Mouse (Mus musculus) granulocyte monocyte progenitor cell, adult 5-6 weeks (primary cell): ENCODE measurements at regions not wholly inside any gene's neighbourhood (a gene's known extent, or its start where the extent isn't known, plus 50 kb on each side); places are given as distances from the start of the nearest gene placed in this dataset.
A peak's percentile ranks its signal among the peaks of the same experiment; 100 is the strongest.

Experiments
- ATAC-seq: replicated peaks from 2 replicates; pipeline ENCODE4 v1.8.0; 2016; ENCODE audit warnings: mild to moderate bottlenecking, moderate TSS enrichment, inconsistent platforms; ENCODE audit not compliant: poor library complexity, severe bottlenecking

- ATAC-seq, result no peak
These were observed 205.2 kb upstream of the Ppp2r2d start for GRCm38 (mm10) chr7:138640492-138641165.

- no peak for ATAC-seq
These were observed 206.3 kb upstream of the Ppp2r2d start for GRCm38 (mm10) chr7:138639541-138639940.

GRCm38 (mm10) chr7:138626061-138626460 lies 219.8 kb upstream of the Ppp2r2d start:
- no peak for ATAC-seq

GRCm38 (mm10) chr7:138620896-138621655 lies 223.5 kb upstream of the Tcerg1l start:
- ATAC-seq, result no peak

- no peak for ATAC-seq
These were observed 222.7 kb upstream of the Tcerg1l start for GRCm38 (mm10) chr7:138620080-138620684.

GRCm38 (mm10) chr7:138616468-138616867 lies 218.9 kb upstream of the Tcerg1l start:
- peak; percentile 96 for ATAC-seq

GRCm38 (mm10) chr7:138609605-138610004 lies 212.1 kb upstream of the Tcerg1l start:
- no peak for ATAC-seq

GRCm38 (mm10) chr7:138609124-138609523 lies 211.6 kb upstream of the Tcerg1l start:
- no peak for ATAC-seq

- no peak for ATAC-seq
These were observed 208.9 kb upstream of the Tcerg1l start for GRCm38 (mm10) chr7:138606363-138606964.

- ATAC-seq, result no peak
These were observed 208.4 kb upstream of the Tcerg1l start for GRCm38 (mm10) chr7:138605923-138606322.

GRCm38 (mm10) chr7:138601749-138602148 lies 204.2 kb upstream of the Tcerg1l start:
- ATAC-seq, result no peak

- no peak for ATAC-seq
These were observed 195.8 kb upstream of the Tcerg1l start for GRCm38 (mm10) chr7:138593344-138593743.

- no peak for ATAC-seq
These were observed 169.8 kb upstream of the Tcerg1l start for GRCm38 (mm10) chr7:138567352-138567751.

- ATAC-seq, result no peak
These were observed 154.1 kb upstream of the Tcerg1l start for GRCm38 (mm10) chr7:138551629-138552028.

- ATAC-seq, result no peak
These were observed 150.4 kb upstream of the Tcerg1l start for GRCm38 (mm10) chr7:138547881-138548280.

- ATAC-seq, result no peak
These were observed 140.7 kb upstream of the Tcerg1l start for GRCm38 (mm10) chr7:138538048-138538831.

GRCm38 (mm10) chr7:138526143-138526542 lies 128.6 kb upstream of the Tcerg1l start:
- ATAC-seq, result no peak

GRCm38 (mm10) chr7:138524936-138525335 lies 127.4 kb upstream of the Tcerg1l start:
- ATAC-seq, result no peak

GRCm38 (mm10) chr7:138514171-138514570 lies 116.6 kb upstream of the Tcerg1l start:
- no peak for ATAC-seq

GRCm38 (mm10) chr7:138505205-138505604 lies 107.7 kb upstream of the Tcerg1l start:
- no peak for ATAC-seq
